Mouse (Mus musculus): Measurements from ENCODE around the gene Galnt6.
"Not testable (repeated sequence)": the region's sequence is repeated elsewhere in the genome, so short reads cannot be mapped to it uniquely, and the experiment has no call there.

Galnt6 gene

DNA sequence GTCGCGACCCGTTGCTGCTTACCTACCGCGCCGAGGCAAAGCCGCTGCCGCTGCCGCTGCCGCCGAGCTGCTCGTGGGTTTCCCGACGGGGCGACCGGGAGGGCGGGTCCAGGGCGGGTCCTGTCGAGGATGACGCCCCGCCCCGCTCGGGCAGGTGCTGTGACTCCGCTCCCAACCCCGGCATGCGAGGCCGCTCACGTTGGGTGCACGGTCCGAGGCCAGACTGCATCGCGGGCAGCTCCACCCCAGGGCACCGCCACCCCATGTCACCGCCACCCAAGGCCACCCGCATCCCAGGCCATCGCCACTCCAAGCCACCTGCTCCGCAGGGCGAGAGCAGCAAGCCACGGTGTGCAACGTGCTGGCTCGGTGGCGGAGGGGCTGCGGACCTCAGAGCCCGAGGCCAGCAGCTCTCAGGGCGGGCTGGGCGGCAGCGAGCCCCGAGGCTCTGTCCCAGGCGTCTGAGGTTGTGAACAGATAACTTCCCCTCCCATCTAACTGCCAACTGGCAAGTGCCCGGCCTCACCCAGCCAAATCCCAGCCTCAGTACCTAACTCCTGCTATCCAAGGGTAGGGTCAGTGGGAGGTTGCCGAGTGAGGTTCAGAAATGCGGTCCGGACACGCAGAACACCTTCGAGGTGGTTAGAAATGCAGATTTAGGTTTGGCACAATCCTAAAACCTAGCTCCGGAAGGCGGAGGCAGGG lies at the start of gene Galnt6:
Gene Galnt6, minus strand, starts transcription at position 96 of the 705 bp plus-strand sequence.
- in situ Hi-C loops (cut with MboI), result no loop called here

DNA sequence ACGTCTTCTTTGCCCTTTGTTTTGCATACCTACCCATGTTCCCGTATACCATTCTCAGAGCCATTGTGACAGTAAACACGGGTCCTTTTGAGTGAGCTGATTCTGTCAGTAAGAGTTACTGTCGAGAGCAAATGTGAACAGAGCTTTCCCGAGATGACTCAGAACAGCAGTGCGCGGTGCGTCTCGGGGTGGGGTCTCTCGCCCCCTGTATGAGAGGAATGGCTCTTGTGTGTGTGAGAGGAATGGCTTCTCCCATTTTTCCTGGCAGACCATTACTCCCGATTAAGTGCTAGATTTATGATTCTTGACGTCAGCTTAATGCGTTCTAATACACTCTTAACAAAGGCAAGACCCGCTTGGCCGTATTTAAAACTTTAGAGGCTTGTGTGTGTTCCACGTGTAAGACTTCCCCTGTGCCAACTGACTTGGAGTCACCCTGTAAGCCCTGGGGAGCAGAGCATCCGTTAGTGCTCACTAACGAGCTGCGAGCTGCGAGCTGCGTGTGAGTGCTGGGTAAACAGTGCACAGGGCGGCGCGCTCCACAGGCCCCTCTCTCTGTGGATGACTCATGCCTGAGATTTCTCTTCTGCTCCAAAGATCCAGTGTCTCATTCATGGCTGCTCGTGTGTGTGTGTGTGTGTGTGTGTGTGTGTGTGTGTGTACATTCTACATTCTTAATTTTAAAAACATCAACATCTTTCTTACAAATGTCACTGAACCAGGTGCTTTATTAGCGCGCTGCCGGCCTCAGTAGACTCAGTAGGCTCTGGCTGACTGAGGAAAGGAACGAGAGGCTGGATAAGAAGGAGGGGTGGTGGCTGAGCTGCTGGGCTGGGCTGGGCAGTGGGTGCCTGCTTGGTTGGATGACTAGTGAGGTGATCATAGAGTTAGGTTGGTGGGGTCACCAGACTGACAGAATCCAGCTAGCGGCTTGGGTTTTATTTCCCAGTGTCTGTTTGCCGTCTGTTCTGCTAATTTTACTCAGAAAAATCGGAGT lies 48.1 kb upstream of the Galnt6 start:
- in situ Hi-C loops (cut with MboI), result no loop called here

DNA sequence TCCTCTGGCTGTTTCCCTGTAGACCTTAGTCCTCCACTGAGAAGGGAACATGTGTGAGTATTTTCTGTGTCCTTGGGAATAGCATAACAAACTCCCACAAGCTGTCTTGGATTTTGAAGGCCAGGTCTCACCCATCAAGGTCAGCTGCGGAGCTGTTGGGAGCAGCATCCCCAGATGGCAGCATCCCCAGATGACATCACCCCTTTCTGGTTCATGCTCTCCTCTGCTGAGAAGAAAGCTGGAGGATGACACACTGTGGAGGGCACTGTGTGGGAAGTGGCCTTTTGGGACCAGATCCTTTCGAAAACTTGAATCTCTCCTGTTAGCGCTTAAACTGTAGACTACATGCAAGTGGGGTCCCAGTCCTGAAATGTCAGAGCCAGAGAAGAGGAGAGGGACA lies 47.2 kb upstream of the Galnt6 start:
- in situ Hi-C loops (cut with MboI), result no loop called here

DNA sequence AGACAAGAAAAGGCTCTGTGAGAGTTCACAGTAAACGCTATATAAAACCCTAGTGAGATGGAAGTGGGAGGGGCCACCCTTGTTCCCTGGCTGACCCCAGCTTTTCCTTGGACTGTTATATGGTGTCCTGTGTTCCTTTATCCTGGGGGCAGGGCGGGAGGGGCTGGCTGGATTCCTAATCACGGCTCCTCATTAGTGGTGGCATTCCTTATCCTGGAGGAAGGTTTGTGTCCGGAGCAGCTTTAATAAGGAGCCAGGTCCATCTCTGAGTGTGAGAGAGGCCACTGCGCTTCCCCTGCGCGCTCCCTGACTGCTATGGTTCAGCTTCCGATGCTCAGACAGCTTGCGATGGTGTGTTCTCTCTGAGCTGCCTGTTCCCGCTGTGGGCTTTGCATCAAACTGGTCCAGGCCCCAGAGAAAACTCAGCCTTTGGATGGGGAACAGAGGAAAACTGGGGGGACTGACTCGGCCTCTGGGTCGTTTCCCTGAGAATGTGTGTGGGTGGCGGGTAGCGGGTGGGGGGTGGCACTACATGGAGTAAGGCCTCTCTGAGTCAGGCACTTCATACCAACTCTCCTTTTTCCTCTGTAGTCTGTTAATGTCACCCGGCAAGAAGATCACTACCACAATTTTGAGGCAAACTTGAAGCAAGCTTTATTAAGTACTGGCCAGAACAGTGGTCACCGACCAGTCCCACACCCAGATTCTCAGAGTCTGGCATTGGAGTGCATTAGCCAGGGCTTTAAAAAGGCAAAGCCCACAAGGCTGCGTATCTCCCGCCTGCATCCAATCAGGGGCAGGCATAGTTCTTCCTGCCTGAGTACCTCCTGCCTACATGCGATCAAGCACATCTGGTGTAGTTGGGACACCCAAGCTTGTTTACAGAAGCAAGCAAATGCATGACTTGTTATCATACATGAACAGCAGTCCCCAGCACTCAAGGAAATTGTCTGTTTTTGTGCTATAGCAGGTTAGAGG lies 46.3 kb upstream of the Galnt6 start:
- in situ Hi-C loops (cut with MboI), result no loop called here

DNA sequence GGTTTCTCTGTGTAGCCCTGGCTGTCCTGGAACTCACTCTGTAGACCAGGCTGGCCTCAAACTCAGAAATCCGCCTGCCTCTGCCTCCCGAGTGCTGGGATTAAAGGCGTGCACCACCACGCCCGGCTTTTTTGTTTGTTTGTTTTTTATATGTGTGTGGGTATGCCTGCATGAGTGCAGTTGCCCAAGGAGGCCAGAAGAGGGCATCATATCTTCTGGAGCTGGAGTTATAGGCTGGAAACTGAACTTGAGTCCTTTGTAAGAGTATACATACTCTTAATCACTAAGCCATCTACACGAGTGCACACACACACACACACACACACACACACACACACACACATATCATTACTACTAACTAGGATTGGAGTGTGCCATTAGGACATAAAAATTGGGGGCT lies 44.7 kb upstream of the Galnt6 start:
- in situ Hi-C loops (cut with MboI), result not testable (repeated sequence)

DNA sequence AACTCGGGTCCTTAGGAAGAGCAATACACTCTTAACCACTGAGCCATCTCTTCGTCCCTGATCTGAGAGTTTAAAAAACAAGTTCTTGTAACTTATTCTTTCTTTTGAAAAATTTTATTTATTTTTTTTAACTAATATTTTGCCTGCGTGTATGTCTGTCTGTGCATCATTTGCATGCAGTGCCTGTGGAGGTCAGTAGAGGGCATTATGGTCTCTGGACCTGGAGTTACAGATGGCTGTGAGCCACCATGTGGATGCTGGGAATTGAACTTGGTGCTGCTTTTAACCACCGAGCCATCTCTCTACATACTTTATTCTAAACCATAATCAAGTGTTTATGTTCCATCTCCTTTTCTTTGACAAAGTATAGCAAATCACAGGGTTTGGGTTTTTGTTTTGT lies 43.5 kb upstream of the Galnt6 start:
- in situ Hi-C loops (cut with MboI), result no loop called here

DNA sequence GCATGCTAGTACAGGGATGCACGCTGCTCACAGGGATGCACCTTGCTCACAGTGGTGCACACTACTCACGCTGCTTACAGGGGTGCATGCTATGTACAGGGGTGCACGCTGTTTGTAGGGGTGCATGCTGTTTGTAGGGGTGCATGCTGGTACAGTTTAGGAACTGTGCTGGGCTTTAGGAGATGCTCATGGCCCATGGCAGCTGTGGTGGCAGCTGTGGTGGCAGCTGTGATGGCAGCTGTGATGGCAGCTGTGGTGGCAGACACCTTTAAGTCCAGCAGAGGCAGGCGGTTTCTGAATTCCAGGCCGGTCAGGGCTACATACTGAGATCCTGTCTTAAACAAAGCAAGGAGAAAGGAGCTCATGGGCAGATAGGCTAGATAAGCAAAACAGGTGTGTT lies 41.2 kb upstream of the Galnt6 start:
- in situ Hi-C loops (cut with MboI), result no loop called here

DNA sequence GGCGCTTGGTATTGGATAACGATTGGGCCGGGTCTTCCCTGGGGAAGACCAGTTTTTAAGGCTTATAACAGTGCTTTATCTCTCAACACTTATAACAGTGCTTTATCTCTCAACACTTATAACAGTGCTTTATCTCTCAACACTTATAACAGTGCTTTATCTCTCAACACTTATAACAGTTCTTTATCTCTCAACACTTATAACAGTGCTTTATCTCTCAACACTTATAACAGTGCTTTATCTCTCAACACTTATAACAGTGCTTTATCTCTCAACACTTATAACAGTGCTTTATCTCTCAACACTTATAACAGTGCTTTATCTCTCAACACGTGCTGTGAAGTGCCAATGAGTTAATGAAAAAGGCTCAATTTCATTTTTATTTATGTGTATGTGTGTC lies 39.8 kb upstream of the Galnt6 start:
- in situ Hi-C loops (cut with MboI), result not testable (repeated sequence)

DNA sequence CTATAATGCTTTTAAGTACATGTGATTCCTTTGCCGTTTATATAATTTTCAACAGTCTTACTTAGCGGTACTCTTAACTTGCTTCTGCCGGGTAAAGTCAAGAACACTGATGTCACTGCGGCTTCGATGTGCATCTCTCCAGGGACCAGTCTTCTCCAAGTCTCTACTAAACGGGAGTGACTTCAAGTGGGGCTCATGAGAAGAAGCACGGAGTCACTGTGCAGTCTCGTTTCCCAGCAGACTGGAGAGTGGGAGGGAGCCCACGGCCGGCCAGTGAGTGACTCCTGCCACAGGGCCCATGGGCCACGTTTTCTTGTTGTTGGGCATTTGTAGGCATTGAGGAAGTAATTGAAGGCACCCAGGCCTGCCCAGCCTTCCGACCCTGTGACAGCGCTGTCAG lies 38.7 kb upstream of the Galnt6 start:
- in situ Hi-C loops (cut with MboI), result no loop called here

DNA sequence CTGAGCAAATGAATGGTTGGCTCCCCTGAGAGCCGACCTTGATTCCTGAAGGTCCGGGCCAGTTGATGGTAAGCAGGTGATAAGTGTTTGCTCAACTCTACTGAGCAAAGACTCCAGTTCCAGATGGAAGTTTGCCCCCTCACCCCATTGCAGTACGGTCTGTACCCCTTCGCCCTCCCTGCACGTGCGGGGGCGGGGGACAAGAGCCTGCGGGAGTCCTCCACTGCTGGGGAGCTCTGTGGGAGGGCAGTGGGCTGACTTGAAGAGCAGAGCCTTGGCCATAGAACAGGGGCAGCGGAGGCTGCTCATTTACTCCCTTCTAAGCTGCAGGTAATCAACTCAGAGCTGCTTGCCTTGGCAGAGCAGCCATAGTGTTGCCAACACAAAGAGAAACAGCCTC lies 37.6 kb upstream of the Galnt6 start:
- in situ Hi-C loops (cut with MboI), result no loop called here

DNA sequence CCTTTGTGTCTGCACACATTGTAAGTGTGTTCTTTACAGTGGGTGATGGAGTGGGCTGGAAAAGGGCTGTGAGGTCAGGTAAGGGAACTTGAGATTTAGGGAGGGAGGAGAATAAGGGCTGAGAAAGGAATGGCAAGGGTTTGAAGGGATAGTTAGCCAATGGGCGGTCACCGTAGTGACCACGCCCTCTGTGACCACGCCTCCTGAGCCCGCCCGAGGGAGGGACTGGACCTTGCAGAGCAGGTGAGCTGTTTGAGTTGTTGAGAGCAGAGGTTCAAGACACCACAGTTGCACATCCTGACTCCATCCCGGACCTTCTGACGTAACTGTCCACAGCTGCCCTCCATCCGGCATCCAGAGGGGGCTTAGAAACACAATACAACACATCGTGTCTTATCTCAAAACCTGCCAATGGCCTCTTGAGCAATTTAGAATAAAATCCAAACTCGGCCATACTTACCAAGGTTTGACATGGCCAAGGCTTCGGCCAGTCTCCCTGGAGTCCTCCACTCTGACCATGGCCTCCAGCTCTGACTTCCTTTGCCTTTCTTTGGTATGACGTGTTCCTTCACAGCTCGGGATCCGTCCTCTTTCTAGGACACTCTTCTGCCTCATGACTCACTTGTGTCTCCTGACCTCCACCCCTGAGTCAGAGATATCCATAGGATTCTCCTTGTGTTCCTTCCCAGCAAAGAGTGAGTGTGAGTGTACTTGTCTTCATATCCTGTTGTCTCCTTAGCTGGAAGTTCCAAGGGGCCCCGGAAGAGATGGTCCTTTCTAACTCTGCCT lies 35.2 kb upstream of the Galnt6 start:
- in situ Hi-C loops (cut with MboI), result no loop called here

DNA sequence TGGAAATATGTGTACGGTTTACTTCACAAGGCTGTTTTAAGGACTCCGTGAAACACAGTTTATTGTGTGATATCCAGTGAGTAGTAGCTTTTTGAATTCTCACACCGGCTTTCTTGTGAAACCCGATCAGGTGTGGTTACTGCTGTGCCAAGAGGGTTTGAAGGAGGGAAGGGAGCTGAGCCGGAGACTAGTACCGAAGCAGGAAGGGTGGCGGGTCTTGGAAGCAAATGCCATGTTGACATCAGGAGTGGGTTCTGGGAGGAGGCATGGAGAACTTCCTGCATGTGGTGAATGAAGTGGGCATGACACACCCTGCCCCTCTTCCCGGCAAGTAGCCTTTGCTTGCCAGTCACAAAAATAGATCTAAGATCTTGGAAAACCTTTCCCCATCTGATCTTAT lies 33.5 kb upstream of the Galnt6 start:
- in situ Hi-C loops (cut with MboI), result no loop called here

DNA sequence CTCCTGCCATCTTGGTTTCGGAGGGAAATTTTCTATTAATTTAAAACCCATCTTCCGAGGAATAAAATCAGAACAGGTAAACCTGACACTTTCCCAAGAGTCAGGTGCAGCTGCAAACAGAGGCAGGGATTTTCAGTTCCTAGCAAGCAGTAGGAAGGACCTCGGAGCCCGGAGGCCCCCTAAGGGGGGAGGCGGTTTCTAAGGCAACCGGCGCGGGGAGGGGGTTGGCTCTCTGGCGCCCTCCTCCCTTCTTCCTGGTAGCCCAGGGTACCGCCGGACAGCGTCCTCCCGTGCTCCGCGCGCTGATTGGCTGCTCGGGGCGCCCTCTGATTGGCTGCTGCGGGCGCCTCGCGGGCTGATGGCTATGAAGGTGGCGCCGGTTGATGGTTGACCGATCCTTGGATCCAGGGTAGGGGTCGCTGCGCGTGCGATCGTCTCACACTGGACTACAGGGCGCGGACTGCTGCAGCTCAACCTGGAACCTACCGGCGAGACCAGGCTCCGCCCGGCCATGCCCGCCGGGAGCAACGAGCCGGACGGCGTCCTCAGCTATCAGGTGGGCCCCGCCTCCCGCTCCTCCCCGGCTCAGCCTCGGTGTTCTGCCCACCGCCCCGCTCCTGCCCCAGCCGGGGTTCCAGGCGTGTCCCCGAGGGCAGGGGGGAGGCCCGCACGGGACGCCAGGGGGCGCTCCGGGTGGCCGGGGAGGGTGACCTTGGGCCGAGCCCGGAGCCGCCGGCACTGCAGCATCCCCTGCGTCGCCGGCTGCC lies 32.4 kb upstream of the Galnt6 start, which contains the start of gene Slc4a8:
Gene Slc4a8, plus strand, starts transcription at position 329 of the 767 bp plus-strand sequence.
- in situ Hi-C loops (cut with MboI), result no loop called here

DNA sequence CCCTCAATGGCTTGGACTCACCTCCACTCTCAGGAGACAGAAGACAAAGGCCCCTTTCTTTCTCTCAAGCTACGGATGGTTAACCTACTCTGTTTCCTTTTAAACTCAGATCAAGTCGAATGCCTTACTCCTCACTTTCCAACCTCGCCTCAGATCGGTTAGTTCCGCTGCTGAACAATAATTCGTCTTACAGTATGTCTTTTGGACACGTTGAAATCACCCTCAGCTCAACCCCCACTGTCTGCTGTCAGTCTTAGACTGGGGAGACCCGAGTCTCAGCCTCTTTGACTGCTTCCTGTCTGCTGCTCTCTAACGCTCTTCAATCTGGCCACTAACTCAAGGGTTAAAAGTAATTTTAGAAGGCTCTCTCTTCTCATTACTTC lies 31.9 kb upstream of the Galnt6 start:
- in situ Hi-C loops (cut with MboI), result no loop called here

DNA sequence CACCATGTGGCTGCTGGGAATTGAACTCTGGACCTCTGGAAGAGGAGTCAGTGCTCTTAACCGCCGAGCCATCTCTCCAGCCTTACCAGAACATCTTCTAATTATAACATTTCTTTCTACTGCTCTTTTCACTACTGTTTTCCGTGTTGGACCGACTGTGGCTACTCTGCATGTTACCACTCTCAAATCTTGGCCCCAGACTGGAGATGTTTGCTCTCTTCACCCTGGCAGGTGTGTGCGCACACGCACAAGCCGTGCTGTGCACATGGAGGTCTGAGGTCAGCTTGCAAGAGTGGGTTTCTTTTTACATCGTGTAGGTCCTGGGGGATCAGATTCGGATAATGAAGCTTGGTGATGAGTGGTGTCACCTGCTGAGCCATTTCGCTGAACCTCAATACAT lies 30.1 kb upstream of the Galnt6 start:
- in situ Hi-C loops (cut with MboI), result no loop called here

DNA sequence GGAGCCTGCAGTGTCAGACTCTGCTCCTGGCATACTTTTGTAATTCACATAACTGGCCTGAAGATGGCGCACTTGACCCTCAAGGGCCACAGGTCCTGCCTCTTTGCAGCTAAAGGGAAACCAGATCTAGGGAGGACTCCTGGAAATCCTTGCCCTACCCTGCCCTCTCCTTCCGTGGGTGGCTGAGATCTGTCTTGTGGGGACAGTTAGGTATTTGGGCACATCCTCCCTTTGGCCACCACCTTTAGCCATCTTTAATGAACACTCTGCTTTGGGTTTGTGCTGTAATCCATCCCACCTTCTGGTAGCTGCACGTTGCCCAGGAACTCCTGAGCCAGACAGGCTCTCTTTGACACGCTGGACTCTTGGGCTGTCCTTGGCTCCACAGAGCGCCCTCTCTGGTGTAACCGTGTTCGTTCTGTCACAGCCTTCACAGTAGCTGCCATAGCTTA lies 28.4 kb upstream of the Galnt6 start:
- in situ Hi-C loops (cut with MboI), result no loop called here

DNA sequence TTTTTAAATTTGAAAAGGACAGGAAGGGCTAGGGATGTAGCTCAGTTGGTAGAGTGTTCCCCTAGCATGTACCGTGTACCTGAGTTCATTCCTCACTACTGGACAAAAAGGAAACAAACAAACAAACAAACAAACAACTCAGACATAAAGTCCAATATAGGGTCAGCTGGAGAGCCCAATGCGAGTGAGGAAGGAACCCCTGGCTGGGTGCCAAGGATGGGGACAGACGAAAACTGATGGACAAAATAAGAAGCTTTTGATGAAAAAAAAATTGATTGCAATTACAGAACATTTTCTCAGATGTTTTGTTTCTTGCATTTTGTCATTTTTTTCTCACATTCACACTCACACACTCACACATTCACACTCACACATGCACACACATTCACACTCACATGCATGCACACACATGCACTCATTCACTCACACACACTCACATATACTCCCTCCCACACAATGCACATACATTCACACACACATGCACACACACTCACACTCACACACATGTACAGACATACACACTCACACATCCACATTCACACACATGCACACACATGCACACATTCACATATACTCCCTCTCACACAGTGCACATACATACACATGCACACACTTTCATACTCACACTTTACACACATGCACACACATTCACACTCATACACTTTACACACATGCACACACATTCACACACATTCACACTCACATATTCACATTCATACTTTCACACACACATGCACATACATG lies 26.9 kb upstream of the Galnt6 start:
- in situ Hi-C loops (cut with MboI), result no loop called here

DNA sequence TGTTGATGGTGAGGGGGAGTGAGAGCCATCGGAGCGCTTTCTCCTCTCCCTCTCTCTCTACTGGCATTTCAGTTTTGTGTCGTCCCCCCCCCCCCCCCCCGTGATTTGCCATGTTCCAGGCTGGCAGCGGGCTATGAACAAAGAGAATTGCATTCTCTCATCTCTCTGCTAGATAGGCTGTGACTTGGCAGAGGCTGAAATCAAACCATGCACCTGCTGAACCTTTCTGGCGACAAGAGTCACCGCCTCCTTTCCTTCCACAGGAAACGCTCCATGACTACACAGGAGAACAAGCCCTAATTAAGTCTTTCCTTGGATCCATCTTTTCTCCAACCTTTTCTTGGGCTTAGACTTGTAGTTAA lies 26.3 kb upstream of the Galnt6 start:
- in situ Hi-C loops (cut with MboI), result no loop called here

DNA sequence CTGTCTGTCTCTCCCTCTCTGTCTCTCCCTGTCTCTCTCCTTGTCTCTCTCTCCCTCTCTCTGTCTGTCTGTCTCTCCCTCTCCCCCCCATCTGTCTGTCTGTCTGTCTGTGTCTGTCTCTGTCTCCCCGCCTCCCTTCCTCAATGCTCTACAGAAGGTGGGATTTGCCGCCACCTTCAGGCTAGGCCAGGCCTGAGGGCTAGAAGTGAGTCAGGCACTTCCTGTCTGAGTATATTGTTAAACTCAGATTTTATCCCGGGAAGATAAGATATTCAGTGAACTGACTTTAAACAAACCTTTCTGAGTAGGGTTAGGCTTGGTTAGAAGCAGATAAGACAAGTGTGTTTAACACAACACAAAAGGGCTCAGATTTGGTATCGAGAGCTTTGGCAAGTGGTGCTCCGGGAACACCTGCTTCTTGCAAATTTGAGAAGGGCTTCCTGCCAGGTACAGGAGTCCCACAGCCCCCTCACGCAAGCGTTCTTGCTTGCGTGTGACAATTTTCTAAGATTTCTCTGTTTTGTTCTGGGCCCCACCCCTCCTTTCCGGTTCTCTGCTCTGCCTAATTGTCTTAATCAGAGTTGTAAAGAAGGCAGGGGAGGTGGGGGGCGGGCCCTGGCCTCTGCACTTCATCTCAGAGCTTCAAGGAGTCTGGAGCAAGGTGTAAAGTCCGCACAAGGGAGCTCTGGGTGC lies 25.8 kb upstream of the Galnt6 start:
- in situ Hi-C loops (cut with MboI), result no loop called here

Measured in mature B cell (primary cell).